Mouse (Mus musculus): Measurements from ENCODE around the gene Atp8b4.

- no peak for TF ChIP-seq CTCF (IDR thresholded peaks at IDR 0.05; ENCODE audit: low read depth, low read length)
- no peak for TF ChIP-seq POLR2A (IDR thresholded peaks at IDR 0.05; ENCODE audit: borderline replicate concordance, low read depth, low read length)
Observed at GRCm38 (mm10) chr2:126274311-126274710, 226.2 kb downstream of the Atp8b4 start.

All from bone marrow macrophage, adult 2 months (primary cell).